Mouse (Mus musculus) heart, embryonic 11.5 days (tissue): ENCODE measurements around the gene Dguok. TPM values are rescaled to one million over a fixed set of nuclear protein-coding genes. Genes with fewer than 3 reads are reported as not detected.

ENCODE experiments used
- ATAC-seq: fragments of 200-750 bp; cut with Nextera tagmentation; replicated peaks from 2 replicates; pipeline ENCODE4 v1.8.0; 2017; ENCODE audit warnings: moderate library complexity; ENCODE audit not compliant: insufficient number of reproducible peaks, low FRiP score, low TSS enrichment
- H3K27ac ChIP-seq: fragments of 300-500 bp; sonication (generic); 2 replicates; pipeline ENCODE4 v1.5.1; 2014; ENCODE audit warnings: mild to moderate bottlenecking, low read depth, low read length
- H3K27me3 ChIP-seq: fragments of 300-500 bp; sonication (generic); 2 replicates; pipeline ENCODE4 v1.6.1; 2014; ENCODE audit warnings: mild to moderate bottlenecking, low read length, mixed read lengths; ENCODE audit not compliant: control insufficient read depth, insufficient read depth
- H3K36me3 ChIP-seq: fragments of 300-500 bp; sonication (generic); 2 replicates; pipeline ENCODE4 v1.6.1; 2014; ENCODE audit warnings: mild to moderate bottlenecking, low read length, moderate library complexity, mixed read lengths; ENCODE audit not compliant: control insufficient read depth, insufficient read depth
- H3K4me1 ChIP-seq: fragments of 300-500 bp; sonication (generic); 2 replicates; pipeline ENCODE4 v1.6.1; 2014; ENCODE audit warnings: low read length; ENCODE audit not compliant: control insufficient read depth, insufficient read depth
- H3K4me2 ChIP-seq: fragments of 300-500 bp; sonication (generic); 2 replicates; pipeline ENCODE4 v1.6.1; 2014; ENCODE audit warnings: mild to moderate bottlenecking, moderate library complexity
- H3K4me3 ChIP-seq: fragments of 300-500 bp; sonication (generic); 2 replicates; pipeline ENCODE4 v1.5.1; 2014; ENCODE audit warnings: low read depth, low read length
- H3K9ac ChIP-seq: fragments of 300-500 bp; sonication (generic); 2 replicates; pipeline ENCODE4 v1.6.1; 2014; ENCODE audit warnings: mild to moderate bottlenecking, low read depth, low read length, moderate library complexity
- H3K9me3 ChIP-seq: fragments of 300-500 bp; sonication (generic); replicated peaks from 2 replicates; pipeline ENCODE4 v1.6.1; 2016; ENCODE audit warnings: low read length; ENCODE audit not compliant: control insufficient read depth
- WGBS: fragments of 180-500 bp; shearing (Covaris S2); extraction: QIAGEN DNeasy Blood & Tissue Kit; methylation state at CpG from one replicate; pipeline ENCODE4 v1.1.7; 2014; ENCODE audit not compliant: insufficient replicate concordance; 5-methylcytosine and 5-hydroxymethylcytosine counted together
- polyA plus RNA-seq: library from polyadenylated mRNA; unstranded; fragments of >200 nt; fragmentation: Nextera tagmentation; extraction: Ambion mirVana; gene quantifications from 2 replicates; pipeline ENCODE4 v1.2.1, GENCODE M21; 2014

Gene Dguok
- polyA plus RNA-seq, 1 experiment from 2014 or later = 47.9 TPM

GRCm38 (mm10) chr6:83478217-83478616 is 28.6 kb downstream of the Dguok start:
- Histone ChIP-seq H3K4me3 (no peak overlapping the region), H3K4me1 (no peaks in the 10 kb centered on the region), H3K4me2 (no peak overlapping the region), H3K9me3 (no peaks in the 10 kb centered on the region), H3K36me3 (peaks cover 15% of the 10 kb centered on the region), H3K27ac (no peak overlapping the region), H3K27me3 (no peaks in the 10 kb centered on the region), H3K9ac (no peak overlapping the region)
- 69% methylated on average over 4 of the region's 4 CpGs for WGBS
- ATAC-seq = no peak

- H3K27me3 ChIP-seq = no peaks in the 10 kb centered on the region
- no peak overlapping the region for H3K9ac ChIP-seq
- peaks cover 10% of the 10 kb centered on the region; the same call in 1 of the 2 replicates for H3K36me3 ChIP-seq
- no peak for ATAC-seq
- no peak overlapping the region for H3K4me2 ChIP-seq
- H3K27ac ChIP-seq = no peak overlapping the region
- 69% methylated on average over 7 of the region's 7 CpGs for WGBS
- H3K4me1 ChIP-seq = no peaks in the 10 kb centered on the region
- H3K4me3 ChIP-seq = no peak overlapping the region
- no peaks in the 10 kb centered on the region for H3K9me3 ChIP-seq
Observed at GRCm38 (mm10) chr6:83475431-83475830, 31.3 kb downstream of the Dguok start.

GRCm38 (mm10) chr6:83473240-83473639 is 33.5 kb downstream of the Dguok start:
- H3K4me3 ChIP-seq = no peak overlapping the region
- no peaks in the 10 kb centered on the region for H3K36me3 ChIP-seq
- no peaks in the 10 kb centered on the region for H3K9me3 ChIP-seq
- H3K27me3 ChIP-seq = no peaks in the 10 kb centered on the region
- no peak for ATAC-seq
- no peak overlapping the region for H3K4me2 ChIP-seq
- 77% methylated on average over 9 of the region's 9 CpGs for whole genome bisulfite sequencing
- H3K9ac ChIP-seq = no peak overlapping the region
- no peaks in the 10 kb centered on the region for H3K4me1 ChIP-seq
- H3K27ac ChIP-seq = no peak overlapping the region

GRCm38 (mm10) chr6:83471739-83472138 is 35.0 kb downstream of the Dguok start:
- no peaks in the 10 kb centered on the region for H3K36me3 ChIP-seq
- H3K9ac ChIP-seq = no peak overlapping the region
- no peaks in the 10 kb centered on the region for H3K9me3 ChIP-seq
- H3K27me3 ChIP-seq = no peaks in the 10 kb centered on the region
- H3K4me1 ChIP-seq = no peaks in the 10 kb centered on the region
- ATAC-seq = no peak
- 84% methylated on average over 7 of the region's 7 CpGs for WGBS
- H3K4me3 ChIP-seq = no peak overlapping the region
- no peak overlapping the region for H3K27ac ChIP-seq
- H3K4me2 ChIP-seq = no peak overlapping the region

GRCm38 (mm10) chr6:83464011-83464410 is 42.8 kb downstream of the Dguok start:
- H3K27me3 ChIP-seq = no peaks in the 10 kb centered on the region
- peaks cover 4% of the 10 kb centered on the region; the same call in 1 of the 2 replicates for H3K4me1 ChIP-seq
- no peak overlapping the region for H3K4me2 ChIP-seq
- ATAC-seq = no peak
- H3K9ac ChIP-seq = no peak overlapping the region
- no peaks in the 10 kb centered on the region for H3K9me3 ChIP-seq
- H3K27ac ChIP-seq = no peak overlapping the region
- H3K4me3 ChIP-seq = no peak overlapping the region
- no peaks in the 10 kb centered on the region for H3K36me3 ChIP-seq

GRCm38 (mm10) chr6:83459034-83459644 is 47.6 kb downstream of the Dguok start, which contains the start of gene Tet3:
TSS of gene Tet3 (minus strand) at chr6:83459084.
- ATAC-seq = no peak
- Histone ChIP-seq H3K9ac (no peak within 1 kb of the TSS), H3K36me3 (no peaks in the 10 kb centered on the region), H3K27ac (no peak within 1 kb of the TSS), H3K27me3 (no peaks in the 10 kb centered on the region), H3K9me3 (no peaks in the 10 kb centered on the region), H3K4me2 (no peak within 1 kb of the TSS), H3K4me1 (peaks cover 31% of the 10 kb centered on the region), H3K4me3 (no peak within 1 kb of the TSS)
- WGBS = 49% methylated on average over 4 of the region's 4 CpGs

- H3K4me1 ChIP-seq = peaks cover 49% of the 10 kb centered on the region
Observed at GRCm38 (mm10) chr6:83456984-83457810, 49.6 kb downstream of the Dguok start.

GRCm38 (mm10) chr6:83456131-83456983 is 50.4 kb downstream of the Dguok start:
- Histone ChIP-seq H3K4me2 (peak overlapping the region; percentile 99), H3K9me3 (no peaks in the 10 kb centered on the region), H3K9ac (peak overlapping the region; percentile 83), H3K27ac (peak overlapping the region; percentile 73), H3K36me3 (no peaks in the 10 kb centered on the region), H3K4me1 (peaks cover 57% of the 10 kb centered on the region), H3K27me3 (no peaks in the 10 kb centered on the region), H3K4me3 (peak overlapping the region; percentile 64)
- peak; percentile 74 for ATAC-seq
- WGBS = 1% methylated on average over 84 of the region's 105 CpGs

More at GRCm38 (mm10) chr6:83456984-83457810, 49.6 kb downstream of the Dguok start:
- Histone ChIP-seq H3K27ac (peak overlapping the region; percentile 73), H3K36me3 (no peaks in the 10 kb centered on the region), H3K4me2 (peak overlapping the region; percentile 99), H3K9me3 (no peaks in the 10 kb centered on the region), H3K4me3 (peak overlapping the region; percentile 64), H3K9ac (peak overlapping the region; percentile 83), H3K27me3 (no peaks in the 10 kb centered on the region)
- ATAC-seq = peak; percentile 29
- 5% methylated on average over 33 of the region's 33 CpGs for WGBS
